Mouse (Mus musculus) kidney, embryonic 16.5 days (tissue): ENCODE measurements at regions not wholly inside any gene's neighbourhood (a gene's known extent, or its start where the extent isn't known, plus 50 kb on each side); places are given as distances from the start of the nearest gene placed in this dataset.
"Not testable (repeated sequence)": the region's sequence is repeated elsewhere in the genome, so short reads cannot be mapped to it uniquely, and the experiment has no call there.

Experiments
- ATAC-seq: fragments of 200-750 bp; cut with Nextera tagmentation; 2 replicates; pipeline ENCODE4 v1.8.0; 2017; ENCODE audit warnings: moderate TSS enrichment; ENCODE audit not compliant: low FRiP score, low TSS enrichment
- H3K27ac ChIP-seq: fragments of 300-500 bp; sonication (generic); 2 replicates; pipeline ENCODE4 v1.5.1; 2014; ENCODE audit warnings: low read length
- H3K27me3 ChIP-seq: fragments of 300-500 bp; sonication (generic); 2 replicates; pipeline ENCODE4 v1.6.1; 2014; ENCODE audit warnings: low read length, control low read depth, mixed read lengths; ENCODE audit not compliant: insufficient read depth
- H3K36me3 ChIP-seq: fragments of 300-500 bp; sonication (generic); 2 replicates; pipeline ENCODE4 v1.6.1; 2014; ENCODE audit warnings: low read length, control low read depth, mixed read lengths; ENCODE audit not compliant: insufficient read depth
- H3K4me1 ChIP-seq: fragments of 300-500 bp; sonication (generic); 2 replicates; pipeline ENCODE4 v1.6.1; 2014; ENCODE audit warnings: low read length, control low read depth, mixed read lengths; ENCODE audit not compliant: insufficient read depth
- H3K4me2 ChIP-seq: fragments of 300-500 bp; sonication (generic); replicated peaks from 2 replicates; pipeline ENCODE4 v1.6.1; 2014; ENCODE audit warnings: low read depth, low read length
- H3K4me3 ChIP-seq: fragments of 300-500 bp; sonication (generic); 2 replicates; pipeline ENCODE4 v1.5.1; 2014; ENCODE audit warnings: mild to moderate bottlenecking, low read length
- H3K9ac ChIP-seq: fragments of 300-500 bp; sonication (generic); replicated peaks from 2 replicates; pipeline ENCODE4 v1.6.1; 2014; ENCODE audit warnings: low read length
- H3K9me3 ChIP-seq: fragments of 300-500 bp; sonication (generic); 2 replicates; pipeline ENCODE4 v1.6.1; 2016; ENCODE audit warnings: low read length, control low read depth
- WGBS: fragments of 180-500 bp; shearing (Covaris S2); extraction: QIAGEN DNeasy Blood & Tissue Kit; methylation state at CpG from one replicate; pipeline ENCODE4 v1.1.7; 2014; 5-methylcytosine and 5-hydroxymethylcytosine counted together

GRCm38 (mm10) chr12:113701841-113702240 is 158.1 kb downstream of the Adam6a start:
- 56% methylated on average over 5 of the region's 5 CpGs for WGBS
- not testable (repeated sequence) for ATAC-seq, H3K9ac ChIP-seq, H3K27me3 ChIP-seq, H3K9me3 ChIP-seq, H3K36me3 ChIP-seq, H3K4me2 ChIP-seq, H3K4me1 ChIP-seq, H3K4me3 ChIP-seq, H3K27ac ChIP-seq

- H3K4me3 ChIP-seq, H3K4me1 ChIP-seq, H3K9ac ChIP-seq, H3K27ac ChIP-seq, H3K4me2 ChIP-seq, H3K36me3 ChIP-seq, H3K9me3 ChIP-seq, ATAC-seq, H3K27me3 ChIP-seq: not testable (repeated sequence)
- 0% methylated on average over 1 of the region's 1 CpGs for WGBS
Measured at GRCm38 (mm10) chr12:113716406-113716805, 172.7 kb downstream of the Adam6a start.

- ATAC-seq: no peak
- Histone ChIP-seq H3K36me3 (no peaks in the 10 kb centered on the region), H3K9me3 (peaks cover 13% of the 10 kb centered on the region), H3K4me3 (no peak overlapping the region), H3K9ac (no peak overlapping the region), H3K4me1 (no peaks in the 10 kb centered on the region), H3K27me3 (no peaks in the 10 kb centered on the region), H3K4me2 (no peak overlapping the region), H3K27ac (no peak overlapping the region)
- WGBS: 70% methylated on average over 4 of the region's 4 CpGs
Measured at GRCm38 (mm10) chr12:113735847-113736246, 192.1 kb downstream of the Adam6a start.

GRCm38 (mm10) chr12:113746277-113746676 is 202.6 kb downstream of the Adam6a start:
- Histone ChIP-seq H3K4me2 (no peak overlapping the region), H3K4me3 (no peak overlapping the region), H3K4me1 (no peaks in the 10 kb centered on the region), H3K36me3 (no peaks in the 10 kb centered on the region), H3K9me3 (0 out of 2 replicates have a peak, but pooled peaks cover 3% of the 10 kb centered on the region), H3K9ac (no peak overlapping the region), H3K27ac (no peak overlapping the region), H3K27me3 (no peaks in the 10 kb centered on the region)
- 68% methylated on average over 1 of the region's 1 CpGs for WGBS
- ATAC-seq: no peak

GRCm38 (mm10) chr12:113747987-113748386 is 204.3 kb downstream of the Adam6a start:
- no peaks in the 10 kb centered on the region for H3K4me1 ChIP-seq
- no peak overlapping the region for H3K9ac ChIP-seq
- H3K4me2 ChIP-seq: no peak overlapping the region
- 0 out of 2 replicates have a peak, but pooled peaks cover 3% of the 10 kb centered on the region for H3K9me3 ChIP-seq
- ATAC-seq: no peak
- no peaks in the 10 kb centered on the region for H3K27me3 ChIP-seq
- H3K27ac ChIP-seq: no peak overlapping the region
- H3K36me3 ChIP-seq: no peaks in the 10 kb centered on the region
- H3K4me3 ChIP-seq: no peak overlapping the region

GRCm38 (mm10) chr12:113769587-113769986 is 225.9 kb downstream of the Adam6a start:
- WGBS: 59% methylated on average over 1 of the region's 1 CpGs
- no peak overlapping the region for H3K4me3 ChIP-seq
- H3K9me3 ChIP-seq: peaks cover 6% of the 10 kb centered on the region; the same call in 1 of the 2 replicates
- no peaks in the 10 kb centered on the region for H3K36me3 ChIP-seq
- H3K4me1 ChIP-seq: no peaks in the 10 kb centered on the region
- no peak overlapping the region for H3K4me2 ChIP-seq
- H3K27me3 ChIP-seq: no peaks in the 10 kb centered on the region
- no peak for ATAC-seq
- H3K9ac ChIP-seq: no peak overlapping the region
- no peak overlapping the region for H3K27ac ChIP-seq

- ATAC-seq, H3K36me3 ChIP-seq, H3K4me1 ChIP-seq, H3K4me3 ChIP-seq, H3K4me2 ChIP-seq, H3K9me3 ChIP-seq, H3K27me3 ChIP-seq, H3K9ac ChIP-seq, H3K27ac ChIP-seq: not testable (repeated sequence)
- WGBS: 0% methylated on average over 1 of the region's 1 CpGs
Measured at GRCm38 (mm10) chr12:113795876-113796275, 252.2 kb downstream of the Adam6a start.

- H3K4me2 ChIP-seq: no peak overlapping the region
- H3K27ac ChIP-seq: no peak overlapping the region
- H3K36me3 ChIP-seq: no peaks in the 10 kb centered on the region
- H3K9ac ChIP-seq: no peak overlapping the region
- no peaks in the 10 kb centered on the region for H3K4me1 ChIP-seq
- WGBS: 62% methylated on average over 5 of the region's 5 CpGs
- no peak overlapping the region for H3K4me3 ChIP-seq
- H3K9me3 ChIP-seq: peaks cover 13% of the 10 kb centered on the region; the same call in 1 of the 2 replicates
- ATAC-seq: no peak
- H3K27me3 ChIP-seq: no peaks in the 10 kb centered on the region
Measured at GRCm38 (mm10) chr12:113826377-113826776, 282.7 kb downstream of the Adam6a start.

- 47% methylated on average over 4 of the region's 4 CpGs for WGBS
- H3K9ac ChIP-seq: no peak overlapping the region
- H3K9me3 ChIP-seq: 0 out of 2 replicates have a peak, but pooled peaks cover 9% of the 10 kb centered on the region
- H3K36me3 ChIP-seq: no peaks in the 10 kb centered on the region
- H3K27me3 ChIP-seq: no peaks in the 10 kb centered on the region
- no peak for ATAC-seq
- no peak overlapping the region for H3K4me3 ChIP-seq
- H3K27ac ChIP-seq: no peak overlapping the region
- no peaks in the 10 kb centered on the region for H3K4me1 ChIP-seq
- no peak overlapping the region for H3K4me2 ChIP-seq
Measured at GRCm38 (mm10) chr12:113858893-113859292, 315.2 kb downstream of the Adam6a start.

- ATAC-seq: no peak
Measured at GRCm38 (mm10) chr12:113878826-113879225, 335.1 kb downstream of the Adam6a start.

More at GRCm38 (mm10) chr12:113878826-113879225, 335.1 kb downstream of the Adam6a start:
- no peak overlapping the region for H3K9ac ChIP-seq
- 0 out of 2 replicates have a peak, but pooled peaks cover 5% of the 10 kb centered on the region for H3K9me3 ChIP-seq
- 22% methylated on average over 2 of the region's 2 CpGs for WGBS
- no peaks in the 10 kb centered on the region for H3K36me3 ChIP-seq
- no peak overlapping the region for H3K4me3 ChIP-seq
- no peaks in the 10 kb centered on the region for H3K27me3 ChIP-seq
- no peak overlapping the region for H3K4me2 ChIP-seq
- no peaks in the 10 kb centered on the region for H3K4me1 ChIP-seq
- H3K27ac ChIP-seq: no peak overlapping the region
